Mouse (Mus musculus) liver, adult 2 months (tissue): ENCODE results near the gene Mre11a.
"Not testable (repeated sequence)": the region's sequence is repeated elsewhere in the genome, so short reads cannot be mapped to it uniquely, and the experiment has no call there.

ENCODE experiments used
- CTCF ChIP-seq: fragments of 200-500 bp; IDR thresholded peaks from 2 replicates; pipeline ENCODE4 v1.5.1; 2011; ENCODE audit warnings: low read depth, low read length, control low read depth
- POLR2A ChIP-seq: fragments of 200-500 bp; IDR thresholded peaks from 2 replicates; pipeline ENCODE4 v1.6.1; 2011; ENCODE audit warnings: low read length, control low read depth; ENCODE audit not compliant: insufficient read depth; ENCODE audit errors: extremely low read depth

DNA sequence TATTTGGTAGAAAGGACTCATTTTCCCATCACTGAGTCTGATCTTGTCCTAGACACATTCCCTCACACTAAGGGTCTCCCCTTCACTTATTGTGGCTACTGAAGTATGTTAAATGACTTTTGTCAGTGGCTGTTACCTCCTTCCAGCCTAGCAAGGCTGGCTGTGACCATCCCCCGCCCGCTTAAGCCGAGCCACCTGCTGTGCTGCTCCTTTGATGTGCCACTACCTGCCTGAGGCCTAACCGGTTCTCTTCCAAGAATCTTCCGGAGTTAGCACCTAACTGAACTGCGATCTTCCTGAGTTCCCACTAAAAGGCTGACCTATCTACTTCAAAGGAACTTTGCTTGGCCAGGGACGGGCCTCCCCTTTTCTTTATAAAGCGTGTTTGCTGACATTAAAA lies 92.1 kb downstream of the Mre11a start:
- not testable (repeated sequence) for TF ChIP-seq POLR2A, CTCF
